Mouse (Mus musculus): ENCODE data around the gene Mdp1. TPM values are rescaled to one million over a fixed set of nuclear protein-coding genes. Genes with fewer than 3 reads are reported as not detected.
A peak's percentile ranks its signal among the peaks of the same experiment; 100 is the strongest.

Gene Mdp1
- total and polyA plus RNA-seq, 3 experiments = 35.7 to 49.1 (median 45.3) TPM

DNA sequence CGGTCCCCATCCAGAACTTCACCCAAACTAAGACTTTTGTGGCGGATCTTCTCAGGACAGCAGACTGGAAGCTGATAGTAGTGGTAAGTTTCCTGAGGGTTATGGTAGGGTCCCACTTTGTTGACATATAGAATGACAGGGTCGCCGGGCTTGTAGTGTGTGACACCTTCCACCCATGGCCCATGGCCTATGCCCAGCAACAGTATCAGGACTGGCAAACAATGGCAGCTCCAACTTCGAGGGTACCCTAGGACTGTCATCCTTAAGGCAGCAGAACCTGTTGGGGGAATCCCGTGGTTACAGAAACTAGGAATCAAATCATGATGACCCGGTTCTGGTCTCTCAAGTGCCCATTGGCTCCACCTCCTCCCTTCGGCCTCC, 17.6 kb downstream of the Mdp1 start:
- no peak for TF ChIP-seq EP300 (IDR thresholded peaks at IDR 0.05; ENCODE audit: insufficient read depth, low read depth, low read length)
- no peak for TF ChIP-seq CTCF (IDR thresholded peaks at IDR 0.05)
- no peak for TF ChIP-seq POLR2A (IDR thresholded peaks at IDR 0.05; ENCODE audit: insufficient read depth, low read depth, low read length)
- Histone ChIP-seq H3K4me1 (ENCODE audit: control insufficient read depth, insufficient read depth, low read length) (peaks cover 5% of the 10 kb centered on the region), H3K27me3 (ENCODE audit: control insufficient read depth, insufficient read depth, low read length) (no peaks in the 10 kb centered on the region), H3K9ac (ENCODE audit: low read depth, low read length) (peak overlapping the region; percentile 88), H3K4me3 (peak overlapping the region; percentile 95), H3K27ac (peak overlapping the region; percentile 100), H3K79me2 (replicated peaks; ENCODE audit: control insufficient read depth, insufficient read depth, low read length) (0 out of 2 replicates have a peak, but pooled peaks cover 2% of the 10 kb centered on the region), H3K36me3 (ENCODE audit: control insufficient read depth, insufficient read depth, low read length) (no peaks in the 10 kb centered on the region)
- intact Hi-C loops (cut with DNase I) = loop anchor here (2.0 to 5.0 kb wide), 3 partner anchors 18 to 80 kb away; partner anchors contain the start of genes Mdp1 and Rabggta
- WGBS = 14% methylated on average over 8 of the region's 8 CpGs
- DNase-seq = no peak

DNA sequence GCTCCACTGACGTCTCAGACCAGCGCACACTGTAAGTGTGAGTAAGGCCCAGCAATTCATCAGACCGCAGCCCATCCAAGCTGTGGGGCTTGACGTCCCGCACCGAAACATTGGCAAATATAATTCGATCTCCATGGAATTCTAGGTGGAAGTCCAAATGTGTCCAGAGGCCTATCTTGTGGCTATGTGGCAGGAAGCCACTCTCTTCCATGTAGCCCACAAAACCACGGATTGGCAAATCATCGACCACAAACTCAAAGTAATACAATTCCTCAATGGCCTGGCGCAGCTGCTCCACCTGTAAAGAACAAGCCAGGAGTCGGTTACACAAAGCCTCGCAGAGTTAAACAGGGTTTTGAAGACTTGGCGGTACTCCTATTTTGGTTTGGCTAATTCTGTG, 19.0 kb downstream of the Mdp1 start:
- Histone ChIP-seq H3K4me3 (no peak overlapping the region), H3K79me2 (replicated peaks; ENCODE audit: control insufficient read depth, insufficient read depth, low read length) (0 out of 2 replicates have a peak, but pooled peaks cover 2% of the 10 kb centered on the region), H3K27me3 (ENCODE audit: control insufficient read depth, insufficient read depth, low read length) (no peaks in the 10 kb centered on the region), H3K4me1 (ENCODE audit: control insufficient read depth, insufficient read depth, low read length) (peaks cover 5% of the 10 kb centered on the region), H3K36me3 (ENCODE audit: control insufficient read depth, insufficient read depth, low read length) (no peaks in the 10 kb centered on the region), H3K9ac (ENCODE audit: low read depth, low read length) (no peak overlapping the region), H3K27ac (no peak overlapping the region)
- DNase-seq = no peak
- TF ChIP-seq POLR2A (IDR thresholded peaks at IDR 0.05; ENCODE audit: insufficient read depth, low read depth, low read length) (no peak), CTCF (IDR thresholded peaks at IDR 0.05) (no peak), EP300 (IDR thresholded peaks at IDR 0.05; ENCODE audit: insufficient read depth, low read depth, low read length) (no peak)
- 96% methylated on average over 13 of the region's 13 CpGs for WGBS
- intact Hi-C loops (cut with DNase I) = loop anchor here (5.0 kb wide), 1 partner anchor 81 kb away; the partner anchor contains the start of gene Rabggta

DNA sequence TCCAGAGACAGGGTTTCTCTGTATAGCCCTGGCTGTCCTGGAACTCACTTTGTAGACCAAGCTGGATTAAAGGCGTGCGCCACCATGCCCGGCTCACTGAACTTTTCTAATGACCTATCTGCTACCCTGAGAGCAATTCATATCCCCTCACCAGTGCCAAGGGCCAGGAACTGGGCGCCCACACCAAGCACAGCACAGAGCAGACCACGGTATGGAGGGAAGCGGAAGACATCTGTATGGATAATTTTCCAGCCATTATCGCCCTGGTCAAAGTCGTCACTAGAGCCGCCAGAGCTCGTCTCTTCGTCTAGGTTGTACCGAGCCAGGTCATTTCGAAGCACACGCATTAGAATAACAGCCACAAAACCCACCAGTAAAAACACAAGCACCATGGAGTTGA, 19.5 kb downstream of the Mdp1 start:
- 0 out of 2 replicates have a peak, but pooled peaks cover 2% of the 10 kb centered on the region for H3K79me2 ChIP-seq (replicated peaks; ENCODE audit: control insufficient read depth, insufficient read depth, low read length)
- intact Hi-C loops (cut with DNase I) = loop anchor here (5.0 kb wide), 1 partner anchor 81 kb away; the partner anchor contains the start of gene Rabggta
- TF ChIP-seq CTCF (IDR thresholded peaks at IDR 0.05) = no peak
- TF ChIP-seq POLR2A (IDR thresholded peaks at IDR 0.05; ENCODE audit: insufficient read depth, low read depth, low read length) = no peak
- no peak for TF ChIP-seq EP300 (IDR thresholded peaks at IDR 0.05; ENCODE audit: insufficient read depth, low read depth, low read length)
- 95% methylated on average over 14 of the region's 14 CpGs for WGBS
- H3K27me3 ChIP-seq (ENCODE audit: control insufficient read depth, insufficient read depth, low read length) = no peaks in the 10 kb centered on the region
- H3K36me3 ChIP-seq (ENCODE audit: control insufficient read depth, insufficient read depth, low read length) = peaks cover 2% of the 10 kb centered on the region; the same call in 1 of the 2 replicates
- no peak overlapping the region for H3K9ac ChIP-seq (ENCODE audit: low read depth, low read length)
- no peak overlapping the region for H3K4me3 ChIP-seq
- DNase-seq = no peak
- H3K27ac ChIP-seq = no peak overlapping the region
- H3K4me1 ChIP-seq (ENCODE audit: control insufficient read depth, insufficient read depth, low read length) = peaks cover 5% of the 10 kb centered on the region

DNA sequence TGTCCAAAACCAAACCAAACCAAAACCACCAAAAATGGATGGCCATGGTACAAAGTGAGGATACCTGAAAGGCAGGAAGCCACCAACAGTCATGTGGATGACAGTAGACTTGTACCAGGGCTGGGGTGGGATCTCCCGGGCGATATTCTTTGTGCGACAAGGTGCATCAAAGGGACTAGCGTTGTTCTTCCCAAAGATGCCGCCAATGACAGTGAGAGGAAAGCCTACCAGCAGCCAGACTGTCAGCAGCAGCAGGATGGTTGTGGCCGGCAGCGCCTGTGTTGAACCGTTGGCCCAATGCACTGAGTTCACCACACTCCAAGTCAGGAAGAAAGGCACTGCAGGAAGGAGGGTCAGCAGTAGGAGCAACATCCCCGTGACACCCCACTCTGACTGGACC, 22.5 kb downstream of the Mdp1 start, which contains the start of gene Gm49378:
Gene Gm49378, minus strand, starts transcription at position 101 of the 400 bp plus-strand sequence.
- TF ChIP-seq POLR2A (IDR thresholded peaks at IDR 0.05; ENCODE audit: insufficient read depth, low read depth, low read length) (no peak), EP300 (IDR thresholded peaks at IDR 0.05; ENCODE audit: insufficient read depth, low read depth, low read length) (no peak), CTCF (IDR thresholded peaks at IDR 0.05) (no peak)
- Histone ChIP-seq H3K79me2 (replicated peaks; ENCODE audit: control insufficient read depth, insufficient read depth, low read length) (0 out of 2 replicates have a peak, but pooled peaks cover 2% of the 10 kb centered on the region), H3K27ac (no peak within 1 kb of the TSS), H3K4me1 (ENCODE audit: control insufficient read depth, insufficient read depth, low read length) (peaks cover 3% of the 10 kb centered on the region), H3K4me3 (no peak within 1 kb of the TSS), H3K36me3 (ENCODE audit: control insufficient read depth, insufficient read depth, low read length) (peaks cover 2% of the 10 kb centered on the region; the same call in 1 of the 2 replicates), H3K27me3 (ENCODE audit: control insufficient read depth, insufficient read depth, low read length) (no peaks in the 10 kb centered on the region), H3K9ac (ENCODE audit: low read depth, low read length) (no peak within 1 kb of the TSS)
- DNase-seq = no peak
- intact Hi-C loops (cut with DNase I) = loop anchor here (2.0 to 5.0 kb wide), 2 partner anchors 35 to 43 kb away; partner anchors contain the start of genes Gmpr2, Nedd8 and Tinf2
- WGBS = 92% methylated on average over 9 of the region's 9 CpGs

DNA sequence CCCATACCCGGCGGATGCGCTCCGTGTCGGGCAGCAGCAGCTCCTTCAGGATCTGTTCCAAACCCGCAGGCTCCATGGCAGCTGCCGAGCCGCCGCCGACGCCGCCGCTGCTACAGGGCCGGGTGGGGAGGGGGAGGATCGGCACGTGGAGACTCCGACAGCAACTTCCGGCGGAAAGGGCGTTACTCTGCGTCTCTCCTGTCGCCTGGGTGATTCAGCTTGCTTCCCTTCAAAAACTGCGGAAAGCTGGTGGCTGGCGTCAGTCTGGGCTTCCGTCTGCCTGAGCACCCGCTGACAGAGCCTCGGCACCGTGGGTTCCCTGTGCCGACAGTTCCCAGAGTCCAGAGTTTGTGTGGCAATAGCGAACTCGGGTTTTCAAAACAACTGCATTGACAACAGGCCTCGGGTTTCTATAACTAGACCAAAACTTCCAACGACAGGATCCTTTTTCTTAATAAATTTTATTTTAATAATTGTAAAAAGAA, 24.7 kb downstream of the Mdp1 start, which contains the start of gene Ipo4:
Gene Ipo4, minus strand, starts transcription at position 435 of the 485 bp plus-strand sequence.
- Histone ChIP-seq H3K27me3 (ENCODE audit: control insufficient read depth, insufficient read depth, low read length) (no peaks in the 10 kb centered on the region), H3K27ac (peak within 1 kb of the TSS; percentile 81), H3K79me2 (replicated peaks; ENCODE audit: control insufficient read depth, insufficient read depth, low read length) (0 out of 2 replicates have a peak, but pooled peaks cover 2% of the 10 kb centered on the region), H3K4me1 (ENCODE audit: control insufficient read depth, insufficient read depth, low read length) (no peaks in the 10 kb centered on the region), H3K4me3 (peak within 1 kb of the TSS; percentile 73), H3K36me3 (ENCODE audit: control insufficient read depth, insufficient read depth, low read length) (peaks cover 2% of the 10 kb centered on the region; the same call in 1 of the 2 replicates), H3K9ac (ENCODE audit: low read depth, low read length) (peak within 1 kb of the TSS; percentile 80)
- WGBS = under 1% methylated on average over 33 of the region's 33 CpGs
- TF ChIP-seq POLR2A (IDR thresholded peaks at IDR 0.05; ENCODE audit: insufficient read depth, low read depth, low read length) (peak; percentile 86), CTCF (IDR thresholded peaks at IDR 0.05) (no peak), EP300 (IDR thresholded peaks at IDR 0.05; ENCODE audit: insufficient read depth, low read depth, low read length) (peak; percentile 79; the same call in 1 of the 2 replicates)
- intact Hi-C loops (cut with DNase I) = loop anchor here (2.0 to 5.0 kb wide), 2 partner anchors 37 to 45 kb away; partner anchors contain the start of genes Gmpr2, Nedd8 and Tinf2
- peak; percentile 89 to 90 for DNase-seq

All from heart, adult 2 months (tissue).